Mouse (Mus musculus) kidney, postnatal 36 days (tissue): ENCODE results near the gene Ubxn11.

Experiments used
- DNase-seq, 2 experiments: peaks; one replicate each; pipeline ENCODE4 v3.0.0; 2021 to 2022; ENCODE audit warnings: mixed read lengths in 2 of 2

Gene Ubxn11

DNA sequence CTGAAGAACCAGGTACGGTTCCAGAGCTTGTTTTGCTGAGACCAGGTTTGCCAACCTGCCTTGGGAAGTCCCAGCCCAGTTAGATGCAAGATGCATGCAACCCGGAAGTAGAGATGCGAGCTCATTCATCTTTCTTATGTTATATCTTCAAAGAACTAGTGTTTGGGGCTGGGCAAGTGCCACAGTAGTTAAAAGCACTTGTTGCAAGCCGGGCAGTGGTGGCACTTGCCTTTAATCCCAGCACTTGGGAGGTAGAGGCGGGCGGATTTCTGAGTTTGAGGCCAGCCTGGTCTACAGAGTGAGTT is 11.2 kb upstream of the Ubxn11 start:
- no peak for DNase-seq

DNA sequence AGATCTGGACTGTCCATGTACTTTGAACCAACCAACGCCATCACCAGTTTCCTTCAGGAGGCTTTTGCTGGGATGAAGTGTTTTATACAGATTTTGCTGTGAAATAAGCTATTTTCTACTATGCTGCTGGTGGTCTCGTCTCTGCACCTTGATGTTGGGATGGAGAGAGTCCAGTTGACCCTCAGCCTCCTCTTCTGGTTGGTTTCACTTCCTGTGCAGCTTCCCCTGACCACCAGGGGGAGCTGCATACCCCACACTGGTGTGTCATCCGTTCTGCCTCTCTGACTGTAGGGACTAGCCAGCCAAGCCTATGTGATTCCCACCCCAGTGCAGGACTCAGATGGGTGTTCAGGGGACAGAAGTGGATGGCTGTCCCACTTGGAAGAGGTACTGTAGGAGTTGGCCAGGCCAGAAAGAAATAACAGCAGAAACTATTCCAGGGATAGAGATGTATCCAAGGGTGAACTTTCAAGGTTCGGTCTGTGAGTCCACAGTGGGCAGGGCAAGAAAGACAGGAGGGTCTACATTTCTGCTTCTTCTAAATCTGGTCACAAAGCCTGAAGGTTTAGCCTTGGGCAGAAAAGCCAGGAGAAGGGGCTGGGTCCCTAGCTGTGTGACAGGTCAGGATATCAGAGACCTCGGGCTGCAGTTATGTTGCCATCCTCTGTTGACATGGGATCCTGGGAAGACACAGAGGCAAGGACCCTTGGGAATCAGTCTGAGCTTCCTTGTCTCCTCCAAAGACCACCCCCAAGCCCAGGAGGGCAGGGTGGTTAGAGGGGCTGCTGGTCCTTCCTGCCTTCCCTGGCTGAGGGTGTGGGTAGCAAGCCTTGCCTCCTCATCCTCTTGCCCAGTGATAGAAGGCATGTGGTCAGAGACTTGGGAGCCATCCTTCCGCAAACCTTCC is 9.7 kb upstream of the Ubxn11 start:
- DNase-seq = peak; percentile 50 to 82

DNA sequence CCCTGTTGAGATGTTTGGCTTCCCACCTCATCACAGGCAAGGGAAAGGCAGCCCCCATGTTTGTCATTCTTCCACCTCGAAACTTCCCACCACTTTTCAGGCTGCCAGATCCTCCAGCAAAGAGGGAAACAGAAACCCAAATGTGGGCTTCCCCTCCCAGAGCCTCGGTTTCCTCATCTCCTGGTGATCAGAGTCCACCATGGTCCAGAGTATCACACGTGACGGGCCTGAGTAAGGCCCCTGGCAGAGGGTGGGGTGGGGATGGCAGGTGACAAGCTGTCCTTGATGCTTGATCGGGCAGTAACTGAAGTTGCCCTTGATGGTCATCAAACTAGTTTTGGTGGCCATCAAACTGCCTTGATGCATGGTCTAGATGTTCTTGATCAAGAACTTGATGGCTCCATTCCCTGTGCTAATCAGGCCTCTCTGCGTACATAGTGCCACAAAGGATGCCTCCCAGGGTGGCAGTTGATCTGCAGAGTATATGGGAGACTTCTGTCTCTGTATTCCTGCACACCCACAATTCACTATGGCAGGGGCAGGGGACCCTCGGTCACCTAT is 8.3 kb upstream of the Ubxn11 start:
- DNase-seq = no peak

DNA sequence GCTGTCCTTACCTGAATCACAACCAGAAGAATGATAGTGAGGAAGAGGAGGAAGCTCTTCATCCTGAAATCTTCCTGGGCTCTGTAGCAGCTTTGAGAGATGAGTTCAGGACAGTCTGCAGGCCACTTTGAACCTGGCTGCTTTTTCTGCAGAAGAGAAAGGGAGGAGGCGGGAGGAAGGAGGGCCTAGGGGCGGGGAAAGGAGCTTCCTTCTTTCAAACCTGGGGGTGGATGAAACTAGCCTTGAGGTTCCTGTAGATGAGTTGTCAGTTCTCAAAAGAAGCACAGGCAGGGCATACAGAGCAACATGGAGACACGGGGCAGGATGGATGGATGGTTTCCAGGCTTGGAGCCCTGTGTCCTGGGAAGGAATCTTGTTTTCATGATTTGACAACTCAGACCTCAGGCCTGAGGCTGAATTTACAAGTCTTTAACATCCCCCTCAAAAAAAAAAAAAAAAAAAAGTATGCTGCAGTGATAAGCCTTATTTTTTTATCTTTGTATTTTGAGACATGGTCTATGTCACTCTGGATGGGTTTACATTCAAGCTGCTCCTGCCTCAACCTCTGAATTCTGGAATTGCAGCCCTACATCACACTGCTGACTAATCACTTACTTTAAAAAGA is 7.3 kb upstream of the Ubxn11 start, which contains the start of gene Cd52:
Cd52 (minus strand) TSS at position 160 of the 625 bp plus-strand sequence.
- DNase-seq = peak in 1 of 2 experiments; percentile 17

DNA sequence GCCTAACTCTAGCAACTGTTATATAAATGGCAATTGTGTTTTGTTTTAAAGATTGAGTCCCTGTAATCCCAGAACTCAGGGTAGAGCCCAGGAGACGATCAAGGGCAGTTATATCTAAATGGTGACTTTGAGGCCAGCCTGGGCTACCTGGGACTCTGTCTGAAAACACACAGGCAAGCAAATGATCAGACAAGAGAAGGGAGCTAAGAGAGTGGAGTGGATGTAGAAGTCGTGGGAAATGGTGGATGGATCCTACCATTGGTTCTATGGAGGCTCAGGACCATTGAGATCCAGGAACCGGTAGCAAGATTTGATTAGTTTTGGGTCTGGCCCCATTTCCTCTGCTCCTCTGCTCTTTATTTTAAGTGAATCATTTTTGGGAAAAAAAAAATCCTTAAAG is 6.2 kb upstream of the Ubxn11 start:
- DNase-seq = no peak

DNA sequence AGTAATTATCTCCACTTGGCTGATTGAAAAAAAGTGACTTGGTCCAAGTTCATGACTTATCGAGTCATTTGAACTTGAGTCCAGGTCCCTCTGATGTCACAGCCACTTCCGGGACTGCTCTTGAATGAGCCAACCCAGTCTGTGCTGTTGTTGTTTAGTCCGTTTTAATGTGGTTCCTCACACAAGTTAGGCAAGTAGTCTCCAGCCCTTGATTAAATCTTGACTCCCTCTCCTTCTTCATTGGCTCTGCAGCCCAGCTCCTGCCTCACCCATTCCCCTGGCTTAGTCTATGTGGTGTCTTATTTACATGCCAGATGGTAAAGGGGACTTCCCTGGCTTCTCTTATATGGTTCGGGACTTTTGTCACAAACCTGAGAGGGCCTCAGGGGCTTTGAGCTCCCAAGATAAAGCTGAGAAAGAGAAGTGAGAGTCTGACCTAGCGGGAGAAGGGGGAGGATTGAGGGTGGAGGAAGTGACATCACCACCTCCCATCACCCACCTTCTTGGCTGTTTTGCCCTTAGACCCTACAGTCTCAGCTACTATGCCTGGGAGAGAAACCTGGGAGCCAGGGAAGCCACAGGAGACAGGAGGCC is 5.3 kb upstream of the Ubxn11 start:
- DNase-seq = no peak

DNA sequence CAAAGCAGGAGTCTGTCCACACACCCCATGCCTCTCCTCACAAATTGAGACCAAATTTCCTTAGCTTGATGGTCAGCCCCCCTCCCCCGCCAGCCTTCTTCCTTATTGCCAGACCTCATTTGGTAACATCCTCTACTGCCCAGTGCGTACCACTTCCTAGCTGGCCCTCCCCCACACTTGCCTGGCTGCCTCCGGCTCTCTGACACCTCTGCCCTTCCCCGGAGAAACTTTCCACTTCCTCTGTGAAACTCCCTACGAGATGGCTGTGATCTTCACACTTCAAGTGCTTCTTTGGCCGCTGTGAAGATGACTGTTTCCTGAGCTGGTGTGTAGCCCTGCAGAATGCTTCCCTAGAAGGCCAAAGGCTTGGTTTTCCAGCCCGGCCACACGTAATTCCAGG is 3.7 kb upstream of the Ubxn11 start:
- DNase-seq = peak; percentile 31 to 53

DNA sequence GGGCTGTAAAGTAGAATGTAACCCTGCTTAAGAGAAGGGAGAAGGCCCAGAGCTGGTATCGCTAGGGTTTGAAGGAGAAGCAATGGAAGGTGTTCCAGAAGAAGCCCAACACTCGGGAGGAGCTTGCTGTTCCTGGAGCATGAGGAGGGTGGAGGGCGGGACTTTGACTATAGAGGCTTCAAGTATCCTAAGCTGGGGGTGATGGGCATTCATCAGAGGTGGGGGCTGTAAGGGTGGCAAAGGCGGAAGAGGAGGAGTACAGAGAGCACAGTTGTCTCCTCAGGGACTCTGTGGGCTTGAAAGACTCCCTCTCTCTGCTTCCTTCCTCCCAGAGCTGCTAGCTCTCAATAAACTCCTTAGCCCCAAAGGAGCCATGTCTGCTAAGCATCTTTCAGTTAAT is 2.1 kb upstream of the Ubxn11 start:
- DNase-seq = no peak

DNA sequence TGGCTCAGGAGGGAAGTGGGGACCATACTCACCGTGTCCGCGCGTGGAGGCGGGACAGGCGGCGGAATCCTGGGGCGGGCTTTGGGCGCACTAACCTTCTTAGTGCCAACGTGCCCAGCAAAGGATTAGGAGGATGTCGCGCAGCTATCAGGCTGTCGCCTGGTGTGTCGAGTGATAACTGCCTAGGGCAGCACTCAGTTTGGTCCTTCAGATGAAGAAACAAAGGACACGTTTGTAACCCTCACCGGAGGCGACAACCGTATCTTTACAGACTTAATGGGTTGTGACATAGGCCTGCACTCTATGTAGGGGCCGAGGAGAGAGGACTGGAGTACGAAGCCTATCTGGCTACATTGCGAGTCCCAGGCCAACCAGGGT is 361 bp downstream of the Ubxn11 start:
- no peak for DNase-seq

DNA sequence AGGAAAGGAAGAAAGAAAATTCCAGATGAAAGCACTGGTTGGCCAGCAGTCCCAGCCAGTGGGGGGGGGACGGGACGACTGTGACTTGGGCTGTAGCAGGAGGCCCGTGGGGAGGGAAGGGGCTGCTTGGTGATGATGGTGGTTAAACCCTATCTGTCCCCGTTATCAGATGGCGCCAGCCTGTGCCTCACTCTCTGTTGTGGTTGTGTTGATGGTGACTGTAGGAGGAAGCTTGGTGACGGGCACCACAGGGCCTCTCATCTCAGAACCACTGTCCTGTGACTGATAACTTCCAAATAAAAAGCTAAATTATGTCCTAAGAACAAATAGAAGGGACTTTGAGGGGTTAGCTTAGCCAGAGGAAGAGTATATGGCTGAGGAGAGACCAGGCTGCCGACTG is 3.7 kb downstream of the Ubxn11 start:
- DNase-seq = no peak

DNA sequence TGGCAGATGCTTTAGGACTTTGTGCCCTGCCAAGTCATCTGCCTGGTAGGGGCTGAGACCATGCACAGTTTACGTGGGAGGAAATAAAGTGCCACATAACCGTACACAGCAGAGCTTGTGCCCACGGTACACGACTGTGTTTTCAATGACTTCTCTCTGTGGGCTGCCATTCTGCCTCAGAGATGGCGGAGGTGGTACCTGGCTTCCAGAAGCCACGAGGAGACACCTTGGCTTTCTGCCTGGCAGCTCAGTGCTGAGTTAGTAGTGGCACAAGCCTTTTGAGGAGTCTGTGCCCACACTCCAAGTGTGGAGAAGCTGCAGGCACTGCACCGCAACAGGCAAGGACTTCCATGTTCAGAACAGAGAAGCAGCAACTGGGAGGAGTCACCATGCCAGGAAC is 5.4 kb downstream of the Ubxn11 start:
- DNase-seq = no peak

DNA sequence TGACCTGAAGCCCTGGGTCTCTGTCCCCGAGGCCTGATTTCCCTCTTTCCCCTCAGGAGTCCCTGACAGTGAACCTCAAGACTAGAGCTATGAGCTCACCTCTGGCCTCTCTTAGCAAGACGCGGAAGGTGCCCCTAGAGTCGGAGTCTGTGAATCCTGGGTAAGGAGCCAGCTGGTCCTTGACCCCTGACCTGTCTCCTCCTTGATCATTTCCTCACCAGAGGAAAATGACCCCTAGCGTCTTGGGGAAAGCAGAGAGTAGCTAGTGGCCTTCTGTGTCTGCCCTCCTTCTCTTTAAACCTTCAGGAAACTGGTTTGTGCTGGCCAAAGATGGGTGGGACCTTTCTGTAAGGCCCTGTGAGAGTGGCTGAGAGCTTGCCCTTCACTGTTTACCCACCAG is 5.8 kb downstream of the Ubxn11 start:
- DNase-seq = no peak

DNA sequence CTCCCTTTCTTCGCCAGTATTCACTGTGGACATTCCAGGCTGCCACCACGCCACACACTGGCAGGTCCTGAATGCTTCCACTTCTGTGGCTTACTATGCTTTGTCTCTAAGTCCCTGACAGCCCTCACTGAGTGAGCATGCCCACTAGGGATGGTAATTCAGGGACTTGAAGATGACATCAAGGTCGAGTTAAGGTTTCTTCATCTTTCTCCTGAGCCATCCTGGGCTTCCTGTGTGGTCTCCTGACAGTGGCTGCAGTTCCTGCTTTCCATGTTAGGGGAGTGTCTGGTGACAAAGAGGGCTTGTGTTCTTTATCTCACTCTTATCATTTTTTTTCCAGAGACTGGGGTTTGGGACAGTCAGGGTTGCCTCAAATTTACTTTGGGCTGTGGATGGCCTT is 8.3 kb downstream of the Ubxn11 start:
- DNase-seq = no peak

DNA sequence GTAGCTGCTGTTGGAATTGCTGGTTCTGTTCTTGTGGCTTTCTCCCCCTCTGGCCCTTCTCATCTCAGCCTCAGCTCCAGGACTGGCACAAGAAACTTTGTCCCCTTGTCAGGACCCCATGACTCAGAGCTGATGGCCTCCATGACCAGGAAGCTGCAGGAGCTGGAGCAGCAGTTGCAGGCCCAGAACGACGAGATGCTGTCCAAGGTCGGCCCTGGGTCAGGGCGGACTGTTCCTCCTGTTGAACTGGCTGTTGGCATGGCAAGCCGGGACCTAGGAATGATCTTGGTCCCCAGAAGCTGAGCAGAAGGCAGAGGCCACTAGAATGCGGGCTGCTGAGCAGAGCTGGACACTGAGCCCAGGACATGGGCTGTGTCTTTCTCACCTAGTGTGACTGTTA is 10.0 kb downstream of the Ubxn11 start:
- no peak for DNase-seq

DNA sequence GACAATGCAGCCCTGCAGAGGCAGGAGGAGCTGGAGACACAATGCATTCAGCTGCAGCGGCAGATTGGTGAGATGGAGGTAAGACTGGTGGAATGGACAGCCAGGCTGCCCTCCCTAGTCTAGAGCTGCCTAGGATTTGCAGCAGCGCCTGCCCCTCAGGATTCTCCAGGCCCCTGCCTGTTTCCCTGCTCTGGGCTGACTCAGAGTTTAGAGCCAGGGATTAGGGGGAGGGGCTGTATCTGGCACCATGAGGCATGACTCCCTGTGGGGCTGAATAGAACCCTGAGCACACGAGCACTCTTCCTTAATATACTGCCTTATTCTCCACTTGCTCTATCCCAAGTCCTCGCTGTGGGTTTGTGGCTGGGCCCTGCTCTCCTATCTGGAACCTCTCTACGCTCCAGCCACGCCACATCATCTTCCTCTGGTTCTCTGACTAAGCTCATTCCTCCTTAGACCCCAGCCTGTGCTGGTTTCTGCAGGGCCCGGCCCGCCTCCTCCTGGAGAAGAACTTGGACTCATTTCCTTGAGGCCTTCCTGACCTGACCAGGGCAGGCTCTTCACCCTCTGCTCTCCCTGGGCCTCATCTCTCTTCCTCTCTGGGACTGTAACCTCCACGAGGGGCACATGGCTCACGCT is 11.1 kb downstream of the Ubxn11 start:
- DNase-seq = no peak

DNA sequence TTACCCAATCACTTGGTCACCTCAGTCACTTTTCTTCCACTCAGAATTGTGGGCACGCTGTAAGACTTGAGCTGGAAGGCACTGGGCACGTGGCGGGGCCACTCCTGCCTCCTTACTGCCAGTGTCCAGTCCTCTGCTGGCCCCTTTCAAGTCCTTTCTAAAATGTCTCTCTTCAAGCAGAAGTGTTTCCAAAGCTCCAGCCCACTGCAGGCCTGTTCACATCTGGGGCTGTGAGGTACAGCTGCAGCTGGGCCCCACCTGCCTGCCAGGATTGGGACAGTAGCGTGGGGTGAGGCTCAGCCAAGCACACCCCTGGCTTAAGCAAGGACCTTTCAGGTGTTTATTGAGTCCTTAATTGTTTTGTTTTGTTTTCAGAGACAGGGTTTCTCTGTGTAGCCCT is 11.7 kb downstream of the Ubxn11 start:
- no peak for DNase-seq

DNA sequence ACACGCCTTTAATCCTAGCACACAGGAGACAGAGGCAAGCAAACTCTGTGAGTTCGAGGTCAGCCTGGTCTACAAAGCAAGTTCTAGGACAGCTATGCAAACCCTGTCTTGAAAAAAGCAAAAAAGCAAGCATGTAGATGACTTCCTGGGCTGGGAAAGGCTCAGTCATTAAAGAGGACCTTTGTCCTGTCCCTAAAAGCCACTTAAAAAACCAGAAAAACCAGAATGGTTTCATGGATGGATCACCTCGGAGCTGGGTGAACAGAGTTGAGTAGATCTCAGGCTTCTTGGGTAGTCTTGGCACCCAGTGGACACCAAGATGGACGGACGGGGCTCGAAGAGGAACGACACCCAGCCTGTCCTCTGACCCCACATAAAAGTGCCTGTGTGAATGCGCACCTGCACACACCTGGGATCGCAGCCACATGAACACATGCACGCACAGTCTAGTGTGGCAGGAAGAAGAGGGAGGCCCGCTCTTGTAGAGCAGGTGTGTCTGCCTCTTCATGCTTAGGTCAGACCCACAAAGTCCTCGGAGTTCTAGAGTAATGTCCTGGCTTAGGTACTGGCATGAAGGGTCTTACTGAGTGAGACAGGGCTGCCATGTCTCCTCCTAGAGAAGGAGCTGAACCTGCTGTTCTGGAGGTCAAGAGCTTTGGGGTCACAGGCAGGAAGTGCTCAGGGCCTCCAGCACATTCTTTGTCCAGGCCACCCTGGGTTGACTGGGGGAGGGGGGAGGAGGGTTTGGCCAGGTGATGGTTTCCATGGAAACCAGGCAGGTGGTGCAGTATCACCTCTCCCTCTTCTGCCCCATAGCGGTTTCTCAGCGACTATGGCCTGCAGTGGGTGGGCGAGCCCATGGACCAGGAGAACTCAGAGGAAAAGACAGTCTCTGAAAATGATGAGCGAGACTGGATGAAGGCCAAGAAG is 13.1 kb downstream of the Ubxn11 start:
- DNase-seq = no peak

DNA sequence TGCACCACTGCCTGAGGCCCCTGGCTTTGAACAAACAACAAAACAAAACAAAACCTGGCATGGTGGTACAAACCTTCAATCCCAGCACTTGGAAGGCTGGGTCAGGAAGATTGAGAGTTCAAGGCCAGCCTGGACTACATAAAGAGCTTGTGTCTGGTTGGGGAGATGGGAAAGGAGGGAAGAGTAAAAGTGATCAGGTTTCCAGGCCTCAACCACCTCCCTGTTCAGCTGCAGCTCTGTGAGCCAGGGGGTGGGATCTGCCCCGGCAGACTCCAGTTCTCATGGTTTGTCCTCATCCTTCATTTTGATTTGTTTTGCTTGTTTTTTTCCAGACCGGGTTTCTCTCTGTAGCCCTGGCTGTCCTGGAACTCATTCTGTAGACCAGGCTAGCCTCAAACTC is 14.1 kb downstream of the Ubxn11 start:
- DNase-seq = no peak

DNA sequence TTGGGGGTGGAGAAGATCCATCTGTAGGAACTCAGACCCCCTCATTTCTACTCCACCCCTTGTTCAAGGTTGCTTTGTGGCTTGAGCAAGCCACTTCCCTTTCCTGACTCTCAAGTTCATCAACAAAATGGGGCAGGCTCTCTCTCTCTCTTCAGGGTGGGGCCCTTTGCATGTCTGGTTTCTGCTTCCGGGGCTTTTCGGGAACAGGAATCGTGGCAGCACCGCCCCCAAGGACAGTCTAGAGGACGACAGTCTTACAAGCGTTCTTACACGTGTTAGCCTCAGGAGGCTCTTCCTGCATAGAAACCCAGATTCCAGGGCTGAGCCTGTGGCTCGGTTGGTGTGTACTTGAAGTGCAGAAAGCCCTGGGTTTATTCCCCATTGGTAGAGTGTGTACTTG is 14.6 kb downstream of the Ubxn11 start:
- DNase-seq = no peak

DNA sequence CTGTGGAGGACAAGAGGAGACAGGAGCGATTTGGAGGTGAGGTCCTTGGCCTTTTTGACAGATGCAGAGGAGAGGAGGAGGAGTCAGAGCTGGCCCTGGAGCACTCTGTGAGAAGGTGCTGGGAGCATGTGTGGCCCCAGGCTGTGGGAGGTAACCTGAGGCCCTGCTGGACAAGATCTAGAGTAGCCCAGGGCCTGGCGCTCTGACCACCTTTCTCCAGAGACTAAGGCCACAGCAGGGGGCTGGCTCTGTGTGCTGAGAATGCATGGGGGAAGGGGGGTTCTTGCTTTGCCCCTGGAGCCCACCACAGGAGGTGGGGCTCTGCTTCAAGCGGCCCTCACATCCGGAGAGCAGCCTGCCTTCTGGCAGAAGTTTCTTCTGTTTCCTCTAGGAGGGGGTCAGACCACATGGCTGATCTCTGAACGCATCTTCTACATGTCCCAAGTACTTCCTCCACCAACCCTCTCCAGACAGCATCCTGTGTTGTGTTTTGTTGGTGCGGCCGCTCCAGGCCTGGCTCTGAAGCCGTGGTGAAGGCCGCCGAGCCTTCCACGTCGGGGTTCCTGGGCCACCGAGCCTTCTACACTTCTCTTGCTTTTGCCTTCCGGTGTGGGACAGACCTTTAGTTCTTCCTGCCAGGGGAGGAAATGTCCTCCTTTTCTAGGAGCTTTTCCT is 15.9 kb downstream of the Ubxn11 start:
- DNase-seq = no peak

DNA sequence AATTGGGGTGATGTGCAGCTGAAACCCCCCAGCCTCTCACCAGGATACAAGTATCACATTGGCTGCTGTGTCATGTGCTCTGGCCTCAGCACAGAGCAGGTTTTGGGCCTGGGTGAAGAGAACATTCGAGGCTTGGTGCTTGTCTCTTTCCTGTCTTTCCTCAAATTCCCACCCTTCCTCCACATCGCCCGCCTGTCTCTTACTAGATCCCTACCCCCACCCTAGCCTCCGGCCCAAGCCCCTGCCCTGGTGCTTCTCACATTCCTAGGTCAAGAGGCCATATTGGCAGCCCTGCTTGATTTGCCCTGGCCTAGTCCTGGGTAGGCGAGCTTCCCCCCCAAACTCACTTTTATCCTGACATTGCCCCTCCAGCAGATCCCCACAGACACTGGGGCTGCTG is 16.7 kb downstream of the Ubxn11 start:
- no peak for DNase-seq

DNA sequence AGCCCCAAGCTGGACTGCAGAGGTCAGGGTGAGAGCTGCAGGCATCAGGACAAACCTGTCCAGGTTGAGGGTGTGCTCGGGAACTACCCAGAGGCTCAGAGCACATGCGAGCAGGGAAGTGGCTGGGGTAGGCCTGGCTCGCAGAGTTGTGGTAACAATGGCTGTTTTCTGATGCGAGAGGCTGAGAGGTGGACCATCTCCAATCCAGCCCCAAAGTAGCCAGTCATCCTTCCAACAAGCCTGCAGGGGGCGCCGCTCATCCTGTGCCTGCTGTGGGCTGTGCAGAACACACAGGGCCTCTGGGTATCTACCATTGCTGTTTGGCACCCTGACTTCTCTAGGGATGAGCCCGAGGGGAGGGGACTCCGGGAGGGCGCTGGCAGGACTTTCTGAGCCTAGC is 17.3 kb downstream of the Ubxn11 start:
- peak in 1 of 2 experiments; percentile 42 for DNase-seq
